Comparison of ENCODE assay signal across 14 mouse cellular contexts in the genomic region with DNA sequence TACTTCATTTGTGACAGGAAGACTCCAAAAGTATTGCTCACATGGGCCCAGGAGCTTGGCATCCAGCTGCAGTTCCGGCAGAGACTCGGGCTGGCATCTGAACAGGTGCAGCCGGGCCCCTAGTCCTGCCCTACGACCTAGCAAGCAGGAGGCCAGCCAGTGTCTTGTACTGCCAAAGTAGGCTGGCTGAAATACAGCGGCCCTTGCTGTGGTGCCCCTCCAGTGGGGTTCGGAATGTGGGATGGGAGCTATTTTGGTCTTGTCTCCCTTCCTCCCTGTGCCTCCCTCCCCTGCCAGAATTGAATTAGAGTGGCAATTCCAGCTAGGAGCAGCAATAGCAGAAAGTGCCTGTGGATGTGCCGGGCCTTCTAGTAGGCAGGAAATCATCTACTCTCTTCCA. TPM values are rescaled to one million over a fixed set of nuclear protein-coding genes. Genes with fewer than 3 reads are reported as not detected.
A peak's percentile ranks its signal among the peaks of the same experiment; 100 is the strongest.
DNase-seq lines count a peak whose midpoint lies in the region; ATAC-seq and TF ChIP-seq lines count a peak whose summit lies in the region.
"Had no signal": no experiment of that assay in that cellular context is flagged by ENCODE, and none has a peak within 500 bp of the region (broad histone marks: within the 10 kb centered on the region; RNA-seq: fewer than 3 reads in every experiment).

No protein-coding gene starts in this region.

- ATAC-seq in midbrain, embryonic 16.5 days: no peak
- ATAC-seq in hindbrain, embryonic 13.5 days (ENCODE audit: low FRiP score): no peak
- ATAC-seq: intestine, postnatal 0 days had no signal

- peak overlapping the region; percentile 48; the same call in 1 of the 2 replicates for H3K27ac ChIP-seq in layer of hippocampus, adult 2 months
- H3K27ac ChIP-seq in heart, embryonic 10.5 days: peak overlapping the region; percentile 69; the same call in 1 of the 2 replicates
- H3K27ac ChIP-seq in midbrain, embryonic 16.5 days (ENCODE audit: low read length): no peak overlapping the region
- no peak overlapping the region for H3K27ac ChIP-seq in hindbrain, embryonic 13.5 days
- H3K27ac ChIP-seq: limb, embryonic 12.5 days; neural tube, embryonic 13.5 days had no signal

- TF ChIP-seq CTCF in layer of hippocampus, adult 2 months (conservative IDR thresholded peaks at IDR 0.05): no peak

- no peak overlapping the region for H3K9ac ChIP-seq in midbrain, embryonic 16.5 days (ENCODE audit: low read depth, low read length)
- no peak overlapping the region for H3K9ac ChIP-seq in hindbrain, embryonic 13.5 days
- H3K9ac ChIP-seq: limb, embryonic 12.5 days; neural tube, embryonic 13.5 days had no signal

- H3K4me2 ChIP-seq in midbrain, embryonic 16.5 days (ENCODE audit: low read length): no peak overlapping the region
- H3K4me2 ChIP-seq in hindbrain, embryonic 13.5 days: no peak overlapping the region
- H3K4me2 ChIP-seq: limb, embryonic 12.5 days; neural tube, embryonic 13.5 days had no signal

- H3K4me1 ChIP-seq in heart, embryonic 10.5 days: peaks cover 43% of the 10 kb centered on the region
- H3K4me1 ChIP-seq in midbrain, embryonic 16.5 days (ENCODE audit: control insufficient read depth, insufficient read depth, low read length): no peaks in the 10 kb centered on the region
- H3K4me1 ChIP-seq in hindbrain, embryonic 13.5 days (replicated peaks): no peaks in the 10 kb centered on the region
- H3K4me1 ChIP-seq: limb, embryonic 12.5 days; neural tube, embryonic 13.5 days had no signal

- WGBS in heart, embryonic 10.5 days: 67% methylated on average over 7 of the region's 7 CpGs
- 80% methylated on average over 7 of the region's 7 CpGs for WGBS in midbrain, embryonic 16.5 days
- WGBS in hindbrain, embryonic 13.5 days: 83% methylated on average over 7 of the region's 7 CpGs

- no peak for DNase-seq in layer of hippocampus, adult 2 months (ENCODE audit: low spot score in 2 of 2)
- DNase-seq in layer of hippocampus, adult 9-10 months (ENCODE audit: low spot score): no peak
- peak; percentile 68 for DNase-seq in gastrocnemius, adult 18-20 months (ENCODE audit: low spot score)
- no peak for DNase-seq in heart, embryonic 10.5 days (ENCODE audit: low spot score)
- DNase-seq in heart, postnatal 4 days: peak; percentile 61
- DNase-seq: adrenal gland, adult 8-10 months; B cell, adult 2 months; cerebellum, postnatal 25 days; kidney, postnatal 25 days had no signal

- peaks cover 23% of the 10 kb centered on the region; the same call in 1 of the 2 replicates for H3K27me3 ChIP-seq in heart, embryonic 10.5 days (ENCODE audit: insufficient read depth, poor library complexity, severe bottlenecking)
- no peaks in the 10 kb centered on the region; the same call in none of the 2 replicates for H3K27me3 ChIP-seq in midbrain, embryonic 16.5 days (ENCODE audit: control insufficient read depth, insufficient read depth, low read depth, low read length)
- no peaks in the 10 kb centered on the region; the same call in 1 of the 2 replicates for H3K27me3 ChIP-seq in hindbrain, embryonic 13.5 days

- H3K9me3 ChIP-seq in heart, embryonic 10.5 days: no peaks in the 10 kb centered on the region
- no peaks in the 10 kb centered on the region for H3K9me3 ChIP-seq in midbrain, embryonic 16.5 days (replicated peaks; ENCODE audit: control insufficient read depth, low read length, poor library complexity, severe bottlenecking)
- no peaks in the 10 kb centered on the region for H3K9me3 ChIP-seq in hindbrain, embryonic 13.5 days
- H3K9me3 ChIP-seq: limb, embryonic 12.5 days; neural tube, embryonic 13.5 days had no signal

- H3K4me3 ChIP-seq in layer of hippocampus, adult 2 months: no peak overlapping the region
- no peak overlapping the region for H3K4me3 ChIP-seq in heart, embryonic 10.5 days
- no peak overlapping the region for H3K4me3 ChIP-seq in midbrain, embryonic 16.5 days (ENCODE audit: low read depth, low read length)
- no peak overlapping the region for H3K4me3 ChIP-seq in hindbrain, embryonic 13.5 days
- H3K4me3 ChIP-seq: limb, embryonic 12.5 days; neural tube, embryonic 13.5 days had no signal

- no peaks in the 10 kb centered on the region for H3K36me3 ChIP-seq in heart, embryonic 10.5 days
- H3K36me3 ChIP-seq in midbrain, embryonic 16.5 days (ENCODE audit: control insufficient read depth, insufficient read depth, low read length): no peaks in the 10 kb centered on the region
- H3K36me3 ChIP-seq in hindbrain, embryonic 13.5 days: no peaks in the 10 kb centered on the region
- H3K36me3 ChIP-seq: limb, embryonic 12.5 days; neural tube, embryonic 13.5 days had no signal

RNA-seq across cellular contexts. Expression of a gene that starts 51.5 kb away (rescaled TPM):
- 1 to 10 TPM; 7.6 to 9.0 TPM for total RNA-seq in layer of hippocampus, adult 2 months (2021)
- 10 to 100 TPM; 11.1 to 12.2 TPM for total RNA-seq in gastrocnemius, adult 18-20 months (2021)
- polyA plus RNA-seq in heart, embryonic 10.5 days (2016; fragmentation: Nextera tagmentation; extraction: Ambion mirVana): 19.7 and 23.1 TPM in 2 replicates
- 10 to 100 TPM; 23.1 to 28.7 TPM for total RNA-seq in heart, postnatal 4 days (2021)
- polyA plus RNA-seq in midbrain, embryonic 16.5 days (2015; fragmentation: Nextera tagmentation; extraction: Ambion mirVana): 3.8 and 5.1 TPM in 2 replicates
- polyA plus RNA-seq in hindbrain, embryonic 13.5 days (2015; fragmentation: Nextera tagmentation; extraction: Ambion mirVana): 5.6 and 6.0 TPM in 2 replicates

Comparison
In these comparisons a context has a peak if more than half of its experiments do, and no peak if none do; other contexts are left out.
1. DNase-seq: peak in gastrocnemius, adult 18-20 months (single experiment) and heart, postnatal 4 days (single experiment); none in layer of hippocampus, adult 2 months (0 of 2), layer of hippocampus, adult 9-10 months (single experiment) and heart, embryonic 10.5 days (single experiment).
2. H3K27ac ChIP-seq: peak in layer of hippocampus, adult 2 months (single experiment) and heart, embryonic 10.5 days (single experiment); none in midbrain, embryonic 16.5 days (single experiment) and hindbrain, embryonic 13.5 days (single experiment).